Mouse (Mus musculus): ENCODE measurements at regions not wholly inside any gene's neighbourhood (a gene's known extent, or its start where the extent isn't known, plus 50 kb on each side); places are given as distances from the start of the nearest gene placed in this dataset.

- no peak for DNase-seq (ENCODE audit: low spot score in 2 of 2)
These were observed 53.5 kb upstream of the Ralgapa2 start for GRCm38 (mm10) chr2:146565693-146566092.

- no peak for DNase-seq (ENCODE audit: low spot score in 2 of 2)
These were observed 56.2 kb upstream of the Ralgapa2 start for GRCm38 (mm10) chr2:146568171-146568842.

DNA sequence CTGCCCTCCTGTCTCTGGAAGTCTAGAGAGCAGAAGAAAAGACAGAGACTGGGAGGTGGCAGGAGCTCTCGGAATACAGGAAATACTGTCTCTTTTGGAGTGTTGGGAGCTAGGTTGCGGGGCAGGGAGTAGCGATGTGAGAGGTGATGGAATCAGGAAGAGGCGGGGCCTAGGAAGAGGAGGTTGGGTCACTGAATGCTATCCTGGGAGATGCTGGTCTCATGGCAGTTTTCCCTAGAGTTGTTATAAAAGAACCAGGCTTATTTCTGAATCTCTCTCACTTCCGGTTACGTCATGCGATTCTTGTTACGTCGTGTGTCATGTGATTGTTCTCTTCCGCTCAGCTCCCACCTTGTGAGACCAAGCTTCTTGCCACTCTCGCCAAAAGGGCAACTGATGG, 58.9 kb upstream of the Ralgapa2 start:
- no peak for DNase-seq (ENCODE audit: low spot score in 2 of 2)

DNA sequence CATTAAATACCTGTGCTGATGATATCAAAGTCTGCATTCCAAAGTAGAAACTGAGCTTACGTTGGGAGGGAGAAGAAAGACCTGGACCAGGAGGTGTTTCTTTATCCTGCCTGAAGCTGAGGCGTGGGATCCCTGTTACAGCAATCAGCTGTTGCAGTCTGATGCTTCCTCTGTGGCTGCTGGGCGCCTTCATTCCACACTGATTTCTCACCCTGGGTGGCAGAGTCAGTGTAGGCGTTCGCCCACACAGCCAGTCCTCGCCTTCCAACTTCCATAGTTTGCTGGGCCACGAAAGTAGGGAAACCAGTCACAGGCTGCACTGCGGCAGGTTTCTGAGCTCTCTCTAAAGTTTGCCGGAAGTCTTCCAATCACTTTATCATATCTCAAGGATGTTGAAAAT, 59.7 kb upstream of the Ralgapa2 start:
- DNase-seq (ENCODE audit: low spot score in 2 of 2) = no peak

DNA sequence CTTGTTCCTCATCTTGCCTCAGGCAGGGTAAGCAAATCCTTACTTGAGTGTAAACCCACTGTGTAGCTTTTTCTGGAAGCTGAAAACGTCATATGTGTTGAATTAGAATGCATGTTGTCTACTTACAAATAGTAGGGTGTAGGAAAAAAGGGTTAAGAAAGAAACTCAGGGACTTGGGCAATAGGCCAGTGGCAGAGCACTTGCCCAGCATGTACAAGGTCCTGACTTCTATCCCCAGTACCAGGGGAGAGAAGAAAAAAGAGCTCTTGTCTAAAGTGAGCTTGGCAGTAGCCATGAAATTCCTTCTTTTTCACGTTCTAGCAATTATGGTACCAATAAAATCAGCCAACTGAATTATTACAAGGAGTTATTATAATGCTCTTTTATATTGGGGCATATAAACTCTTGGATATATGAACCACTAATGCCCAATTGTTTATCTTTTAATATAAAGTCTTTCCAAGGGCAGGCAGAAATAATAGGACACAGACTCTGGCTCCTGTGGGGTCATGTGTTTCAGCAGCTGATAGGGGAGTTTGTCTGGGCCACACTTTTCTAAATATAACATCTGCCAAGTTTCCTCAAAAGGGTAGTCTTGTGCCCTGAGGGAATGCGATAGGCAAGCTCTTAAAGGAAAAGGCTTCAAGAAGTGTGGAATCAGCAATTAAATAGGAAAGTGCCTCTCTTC, 63.6 kb upstream of the Ralgapa2 start:
- DNase-seq (ENCODE audit: low spot score in 2 of 2) = no peak

DNA sequence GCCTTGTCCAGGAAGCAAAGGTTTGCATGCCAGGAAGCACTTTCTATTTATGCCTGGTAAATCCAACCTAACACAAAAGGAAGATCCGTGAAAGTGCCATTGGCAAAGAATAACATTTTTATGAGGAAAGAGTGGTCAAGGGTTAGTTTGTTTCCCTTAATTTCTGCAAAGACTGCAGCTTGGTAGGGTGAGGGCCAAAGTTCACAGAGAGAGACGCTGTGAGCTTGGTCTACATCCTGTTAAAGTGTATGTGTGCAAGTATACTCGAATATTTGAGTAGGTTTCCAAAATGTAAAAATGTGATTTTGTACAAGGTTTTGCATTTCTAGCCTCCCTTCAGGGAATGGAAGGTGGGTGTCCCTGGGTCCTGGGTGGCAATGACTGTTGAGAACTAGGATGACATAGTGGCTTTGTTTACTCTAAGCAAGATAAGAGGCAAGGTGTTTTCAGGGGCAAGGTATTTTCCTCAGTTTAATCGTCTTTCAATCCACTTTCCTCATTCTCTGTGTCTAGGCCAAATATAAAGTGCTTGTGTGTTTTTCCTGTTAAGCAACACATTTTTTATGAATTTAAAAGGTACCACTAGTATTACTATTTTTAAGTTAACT, 64.3 kb upstream of the Ralgapa2 start:
- DNase-seq (ENCODE audit: low spot score in 2 of 2) = no peak

- DNase-seq (ENCODE audit: low spot score in 2 of 2) = no peak
These were observed 65.0 kb upstream of the Ralgapa2 start for GRCm38 (mm10) chr2:146577096-146577495.

- DNase-seq (ENCODE audit: low spot score in 2 of 2) = no peak
These were observed 69.1 kb upstream of the Ralgapa2 start for GRCm38 (mm10) chr2:146581220-146581619.

GRCm38 (mm10) chr2:146583807-146584388, 71.8 kb upstream of the Ralgapa2 start:
- no peak for DNase-seq (ENCODE audit: low spot score in 2 of 2)

GRCm38 (mm10) chr2:146586381-146586780, 74.2 kb upstream of the Ralgapa2 start:
- no peak for DNase-seq (ENCODE audit: low spot score in 2 of 2)

GRCm38 (mm10) chr2:146586981-146587380, 74.8 kb upstream of the Ralgapa2 start:
- no peak for DNase-seq (ENCODE audit: low spot score in 2 of 2)

DNA sequence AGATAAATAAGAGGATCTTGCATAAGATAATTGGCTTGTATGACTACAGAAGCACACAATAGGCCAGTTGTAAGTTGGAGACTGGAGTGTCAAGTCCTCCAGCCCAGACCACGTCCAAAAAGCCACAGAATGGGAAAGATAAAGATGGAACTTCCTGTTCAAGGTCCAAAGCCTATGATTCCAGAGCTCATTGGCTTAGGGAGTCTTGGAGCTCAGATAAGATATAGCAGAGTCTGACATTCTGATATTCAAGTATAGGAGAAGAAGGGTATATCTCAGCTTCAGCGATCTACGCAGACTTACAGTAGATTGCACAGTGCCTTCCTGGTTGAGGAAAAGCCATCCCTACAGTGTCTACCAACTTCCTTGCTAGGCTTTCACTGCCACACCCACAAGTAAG, 77.7 kb upstream of the Ralgapa2 start:
- DNase-seq (ENCODE audit: low spot score in 2 of 2) = no peak

DNA sequence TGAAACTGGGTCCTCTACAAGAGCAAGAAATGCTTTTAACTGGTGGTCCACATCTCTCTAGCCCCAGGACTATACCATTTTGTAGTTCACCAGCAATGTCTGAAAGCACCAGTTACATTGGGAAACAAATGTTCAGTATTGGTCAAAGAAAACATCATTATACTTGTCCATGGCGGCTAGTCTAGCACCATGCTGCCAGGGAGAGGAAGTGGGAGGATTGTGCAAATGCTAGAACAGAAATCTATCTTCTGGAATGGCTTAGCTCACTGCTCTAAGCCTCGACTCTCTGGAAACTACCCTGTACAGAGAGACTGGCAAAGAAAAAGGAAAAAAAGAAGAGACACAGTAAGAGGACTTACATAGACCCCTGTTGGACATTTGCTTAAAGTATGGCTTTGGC, 81.1 kb upstream of the Ralgapa2 start:
- no peak for DNase-seq (ENCODE audit: low spot score in 2 of 2)

DNA sequence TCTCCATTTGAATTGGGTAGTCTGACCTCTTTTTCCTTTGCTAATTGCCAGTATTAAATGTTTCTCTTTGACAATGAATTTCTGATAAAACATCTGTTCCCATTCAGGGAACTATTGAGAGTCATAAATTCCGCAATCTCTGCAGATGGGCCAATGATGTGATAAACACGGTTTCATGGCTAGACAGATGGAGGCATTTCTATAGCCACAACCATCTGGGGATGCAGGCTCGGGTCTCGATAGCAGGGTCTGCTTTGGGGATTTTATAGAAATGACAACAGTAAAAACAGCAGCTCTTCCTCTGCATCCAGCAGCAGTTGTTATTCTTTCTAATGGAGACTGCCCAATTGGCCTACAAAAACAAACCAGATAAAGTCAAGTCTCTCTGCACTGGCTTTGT, 82.1 kb upstream of the Ralgapa2 start:
- DNase-seq (ENCODE audit: low spot score in 2 of 2) = no peak

- no peak for DNase-seq (ENCODE audit: low spot score in 2 of 2)
These were observed 83.5 kb upstream of the Ralgapa2 start for GRCm38 (mm10) chr2:146595673-146596072.

DNA sequence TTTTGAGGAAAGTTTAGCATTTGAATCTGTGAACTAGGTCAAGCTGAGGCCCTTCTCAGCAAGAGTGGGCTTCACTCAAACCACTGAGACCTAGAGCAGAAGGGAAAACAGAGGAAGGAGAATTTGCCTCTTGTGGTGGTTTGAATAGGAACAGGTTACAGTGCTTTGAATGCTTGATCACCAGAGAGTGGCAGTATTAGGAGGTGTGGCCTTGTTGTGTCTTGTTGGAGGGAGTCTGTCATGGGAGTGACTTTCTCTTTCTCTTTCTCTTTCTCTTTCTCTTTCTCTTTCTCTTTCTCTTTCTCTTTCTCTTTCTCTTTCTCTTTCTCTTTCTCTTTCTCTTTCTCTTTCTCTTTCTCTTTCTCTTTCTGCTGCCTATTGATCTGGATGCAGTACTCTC, 94.0 kb upstream of the Ralgapa2 start:
- DNase-seq (ENCODE audit: low spot score in 2 of 2) = no peak

DNA sequence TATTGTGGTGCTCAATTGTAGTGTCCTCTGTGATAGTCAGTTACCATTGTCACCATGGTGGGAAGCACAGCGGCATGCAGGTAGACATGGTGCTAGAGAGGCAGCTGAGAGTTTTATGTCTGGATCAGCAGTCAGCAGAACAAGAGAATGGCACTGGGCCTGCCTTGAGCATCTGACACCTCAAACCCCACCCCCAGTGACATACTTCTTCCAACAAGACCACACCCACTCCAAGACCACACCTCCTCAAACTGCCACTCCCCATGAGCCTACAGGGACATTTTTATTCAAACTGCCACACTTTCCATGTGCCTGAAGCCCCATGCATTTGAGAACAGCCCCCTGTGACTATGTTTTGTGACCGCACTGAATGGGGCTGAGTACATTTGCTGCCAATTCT, 98.8 kb upstream of the Ralgapa2 start:
- no peak for DNase-seq (ENCODE audit: low spot score in 2 of 2)

DNA sequence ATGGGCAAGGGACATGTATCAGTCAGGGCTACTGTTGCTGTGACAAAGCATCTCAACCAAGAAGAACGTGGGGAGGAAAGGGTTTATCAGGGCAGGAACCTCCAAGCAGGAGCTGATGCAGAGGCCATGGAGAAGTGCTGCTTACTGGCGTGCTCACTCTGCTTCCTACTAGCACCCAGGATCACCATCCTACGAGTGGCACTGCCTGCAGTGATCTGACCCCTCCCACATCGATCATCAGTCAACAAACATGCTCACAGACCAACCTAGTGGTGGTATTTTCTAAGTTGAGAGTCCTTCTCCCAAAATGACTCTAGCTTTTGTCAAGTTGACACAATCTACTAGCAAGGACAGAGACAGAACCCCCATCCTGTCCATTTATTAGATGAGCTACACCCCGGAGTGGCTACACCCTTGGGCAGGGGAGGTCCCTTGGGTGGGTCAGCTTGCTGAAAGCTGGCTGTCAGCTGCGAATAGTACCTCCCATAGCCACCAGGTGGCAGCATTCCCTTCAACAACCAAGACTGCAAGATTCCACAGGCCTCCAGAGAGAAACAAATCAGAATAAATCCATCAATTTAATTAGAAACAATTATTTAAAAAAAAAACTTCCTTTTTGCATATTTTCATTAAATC, 99.9 kb upstream of the Ralgapa2 start:
- peak; percentile 11 to 37 for DNase-seq (ENCODE audit: low spot score in 2 of 2)

DNA sequence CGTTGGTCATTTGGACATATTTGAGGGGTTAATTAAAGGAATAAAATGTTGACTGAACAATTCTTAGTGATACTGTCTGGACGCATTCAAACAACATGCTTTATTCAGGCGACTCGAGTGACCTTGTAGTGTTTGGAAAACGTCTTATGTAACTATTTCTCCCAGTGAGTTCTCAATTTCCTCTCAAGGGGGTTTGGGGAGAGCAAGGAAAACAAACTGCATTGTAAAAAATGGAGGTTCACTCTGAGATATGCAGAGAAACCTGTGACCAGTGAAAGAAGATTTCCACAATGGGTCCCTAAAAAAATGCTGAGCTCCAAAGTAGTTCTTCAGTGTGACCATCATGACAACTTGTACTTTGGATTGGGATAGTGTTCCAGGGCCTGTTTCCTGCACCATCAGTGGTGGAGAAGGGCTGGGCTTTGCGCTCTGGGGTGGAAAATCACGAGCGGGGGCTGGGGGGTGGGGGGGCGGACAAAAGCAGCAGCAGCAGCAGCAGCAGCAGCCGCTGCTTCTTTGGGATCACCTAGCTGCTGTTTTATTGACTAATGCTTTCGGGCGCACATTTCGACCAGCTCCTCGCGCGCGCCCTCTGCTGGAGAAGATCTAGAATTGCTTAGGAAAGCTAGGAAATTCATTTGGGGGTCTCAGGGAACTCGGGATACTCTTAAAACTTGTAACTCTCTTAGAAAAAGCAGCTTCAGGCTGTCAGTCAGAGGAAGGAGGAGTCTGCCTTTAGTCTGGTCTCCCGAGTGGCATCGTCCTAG, 100.6 kb upstream of the Ralgapa2 start:
- DNase-seq (ENCODE audit: low spot score in 2 of 2) = peak in 1 of 2 experiments; percentile 15

DNA sequence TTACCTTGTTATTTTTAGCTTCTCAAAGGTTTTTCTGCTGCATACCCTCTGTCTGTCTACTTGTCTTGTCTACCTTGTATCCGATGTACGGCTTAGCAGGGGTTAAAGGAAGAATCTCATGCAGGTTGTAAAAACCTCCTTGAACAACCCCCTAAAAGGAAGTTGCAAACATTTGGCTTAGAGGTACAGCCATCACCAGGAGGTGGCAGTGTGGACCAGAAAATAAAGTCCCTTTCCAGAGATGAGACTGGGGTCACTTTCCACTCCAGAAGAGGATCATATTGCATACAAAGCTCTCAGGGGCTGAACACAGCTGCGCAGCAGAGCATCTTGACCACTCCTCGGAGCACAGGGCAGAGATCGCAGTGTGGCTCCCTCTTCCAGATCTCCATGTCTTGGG, 109.0 kb upstream of the Ralgapa2 start:
- no peak for DNase-seq (ENCODE audit: low spot score in 2 of 2)

DNA sequence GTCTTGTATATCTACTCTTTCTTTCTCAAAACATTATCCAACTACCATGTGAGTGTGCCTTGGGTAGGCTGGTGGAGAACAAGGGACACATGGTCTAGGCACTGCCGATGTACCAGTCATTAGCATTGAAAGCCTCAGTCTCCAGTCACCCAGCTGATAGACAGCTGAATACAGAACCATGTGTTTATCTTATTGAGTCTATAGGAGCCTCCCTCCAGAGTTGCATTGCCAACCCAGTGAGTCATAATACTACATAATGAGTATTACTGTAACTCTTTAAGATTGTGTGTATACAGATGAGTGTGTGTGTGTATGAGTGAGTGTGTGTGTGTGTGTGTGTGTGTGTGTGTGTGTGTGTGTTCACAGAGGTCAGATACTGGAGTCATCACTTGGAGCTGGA, 110.9 kb upstream of the Ralgapa2 start:
- no peak for DNase-seq (ENCODE audit: low spot score in 2 of 2)

- no peak for DNase-seq (ENCODE audit: low spot score in 2 of 2)
These were observed 112.1 kb upstream of the Ralgapa2 start for GRCm38 (mm10) chr2:146624207-146624606.

Data from spleen, postnatal 14 days (tissue).